Mouse (Mus musculus) granulocyte monocyte progenitor cell, adult 5-6 weeks (primary cell): ENCODE results near the gene Fau. TPM values are rescaled to one million over a fixed set of nuclear protein-coding genes. Genes with fewer than 3 reads are reported as not detected.

Experiments
- ATAC-seq: replicated peaks from 2 replicates; pipeline ENCODE4 v1.8.0; 2016; ENCODE audit warnings: mild to moderate bottlenecking, moderate TSS enrichment, inconsistent platforms; ENCODE audit not compliant: poor library complexity, severe bottlenecking
- total RNA-seq, 2 experiments: library from RNA; stranded (forward) in 1 of 2; stranded (reverse) in 1 of 2; fragments of 200-712, 200-1000 nt in 1 of 2; fragments of >200 nt in 1 of 2; fragmentation: Nextera tagmentation in 1 of 2; gene quantifications; 2 replicates each; pipeline ENCODE4 v1.2.3; 2014 to 2017

Fau gene
- total RNA-seq, 2 experiments from 2014 or later: 2,001 to 2,326 TPM

GRCm38 (mm10) chr19:6069851-6070250, 12.2 kb downstream of the Fau start:
- no peak for ATAC-seq

- no peak for ATAC-seq
These were observed 13.1 kb downstream of the Fau start for GRCm38 (mm10) chr19:6070571-6071250.

- no peak for ATAC-seq
These were observed 13.6 kb downstream of the Fau start for GRCm38 (mm10) chr19:6071261-6071660.

- peak; percentile 64 for ATAC-seq
These were observed 16.2 kb downstream of the Fau start for GRCm38 (mm10) chr19:6073889-6074288.

GRCm38 (mm10) chr19:6076564-6077393, 19.1 kb downstream of the Fau start, which contains the start of gene Vps51:
Gene Vps51 (minus strand): TSS chr19:6077231.
- ATAC-seq: peak; percentile 92

GRCm38 (mm10) chr19:6079983-6080480, 22.4 kb downstream of the Fau start, which contains the start of gene Tmem262:
Gene Tmem262 (plus strand): TSS chr19:6080033.
- ATAC-seq: no peak

GRCm38 (mm10) chr19:6082156-6082555, 24.5 kb downstream of the Fau start, which contains the start of gene Gm28374:
Gene Gm28374 (minus strand): TSS chr19:6082256.
- no peak for ATAC-seq

- peak; percentile 92 for ATAC-seq
These were observed 27.0 kb downstream of the Fau start, which contains the start of the genes Zfpl1 and Cdca5 for GRCm38 (mm10) chr19:6084478-6085248. Gene Zfpl1 (minus strand): TSS chr19:6084956. Gene Cdca5 (plus strand): TSS chr19:6084983.

- ATAC-seq: peak; percentile 84
These were observed 27.8 kb downstream of the Fau start for GRCm38 (mm10) chr19:6085417-6085879.

GRCm38 (mm10) chr19:6088841-6089240, 31.2 kb downstream of the Fau start:
- ATAC-seq: no peak

- ATAC-seq: no peak
These were observed 36.5 kb downstream of the Fau start, which contains the start of gene AC131692.1 for GRCm38 (mm10) chr19:6094119-6094518. Gene AC131692.1 (plus strand): TSS chr19:6094419.

- peak; percentile 70 for ATAC-seq
These were observed 40.2 kb downstream of the Fau start for GRCm38 (mm10) chr19:6097847-6098246.

- ATAC-seq: no peak
These were observed 43.5 kb downstream of the Fau start for GRCm38 (mm10) chr19:6101186-6101585.

- no peak for ATAC-seq
These were observed 44.7 kb downstream of the Fau start for GRCm38 (mm10) chr19:6102169-6102853.

- ATAC-seq: 0 out of 2 replicates have a peak, but pooled peaks have one; percentile 20
These were observed 46.8 kb downstream of the Fau start for GRCm38 (mm10) chr19:6104476-6104875.

- no peak for ATAC-seq
These were observed 47.9 kb downstream of the Fau start, which contains the start of gene Naaladl1 for GRCm38 (mm10) chr19:6105586-6105985. Gene Naaladl1 (plus strand): TSS chr19:6105782.
